Mouse (Mus musculus) hindbrain, embryonic 11.5 days (tissue): ENCODE measurements at regions not wholly inside any gene's neighbourhood (a gene's known extent, or its start where the extent isn't known, plus 50 kb on each side); places are given as distances from the start of the nearest gene placed in this dataset.

Experiments used
- ATAC-seq: fragments of 200-750 bp; cut with Nextera tagmentation; 2 replicates; pipeline ENCODE4 v1.8.0; 2017; ENCODE audit warnings: mild to moderate bottlenecking, moderate TSS enrichment, moderate library complexity; ENCODE audit not compliant: low FRiP score
- DNase-seq: peaks from one replicate; pipeline ENCODE4 v3.0.0-alpha.2; 2015; ENCODE audit warnings: low spot score
- H3K27ac ChIP-seq: fragments of 300-500 bp; sonication (generic); 2 replicates; pipeline ENCODE4 v1.5.1; 2014; ENCODE audit warnings: mild to moderate bottlenecking, low read depth, low read length
- H3K27me3 ChIP-seq: fragments of 300-500 bp; sonication (generic); 2 replicates; pipeline ENCODE4 v1.6.1; 2014; ENCODE audit warnings: mild to moderate bottlenecking, low read length, moderate library complexity, mixed read lengths; ENCODE audit not compliant: control insufficient read depth, insufficient read depth
- H3K36me3 ChIP-seq: fragments of 300-500 bp; sonication (generic); 2 replicates; pipeline ENCODE4 v1.6.1; 2014; ENCODE audit warnings: mild to moderate bottlenecking, low read length, moderate library complexity, mixed read lengths; ENCODE audit not compliant: control insufficient read depth, insufficient read depth
- H3K4me1 ChIP-seq: fragments of 300-500 bp; sonication (generic); replicated peaks from 2 replicates; pipeline ENCODE4 v1.6.1; 2014; ENCODE audit warnings: low read length, mixed read lengths; ENCODE audit not compliant: control insufficient read depth, insufficient read depth
- H3K4me2 ChIP-seq: fragments of 300-500 bp; sonication (generic); replicated peaks from 2 replicates; pipeline ENCODE4 v1.6.1; 2014; ENCODE audit warnings: mild to moderate bottlenecking, low read depth, low read length
- H3K4me3 ChIP-seq: fragments of 300-500 bp; sonication (generic); 2 replicates; pipeline ENCODE4 v1.5.1; 2014; ENCODE audit warnings: low read depth, low read length
- H3K9ac ChIP-seq: fragments of 300-500 bp; sonication (generic); 2 replicates; pipeline ENCODE4 v1.6.1; 2014; ENCODE audit warnings: low read depth, low read length
- H3K9me3 ChIP-seq: fragments of 300-500 bp; sonication (generic); 2 replicates; pipeline ENCODE4 v1.6.1; 2016; ENCODE audit warnings: low read length; ENCODE audit not compliant: control insufficient read depth
- WGBS: fragments of 180-500 bp; shearing (Covaris S2); extraction: QIAGEN DNeasy Blood & Tissue Kit; methylation state at CpG from one replicate; pipeline ENCODE4 v1.1.7; 2014; 5-methylcytosine and 5-hydroxymethylcytosine counted together

DNA sequence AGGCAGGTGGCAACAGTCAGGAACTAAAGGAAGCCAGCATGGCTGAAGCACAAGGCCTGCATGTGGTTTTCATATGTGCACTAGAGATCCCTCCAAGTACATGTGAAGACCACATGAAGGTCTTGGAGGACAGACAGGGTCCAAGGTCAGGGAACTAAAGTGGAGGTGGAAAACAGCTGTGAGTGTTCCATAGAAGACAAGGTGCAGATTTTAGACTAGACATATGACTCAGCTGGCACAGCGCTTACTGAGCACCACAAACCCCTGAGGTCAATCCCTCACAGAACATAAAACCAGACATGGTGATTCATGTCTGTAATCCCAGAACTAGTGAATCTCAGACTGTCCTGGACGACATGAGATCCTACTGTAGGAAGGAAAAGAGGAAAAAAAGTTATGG is 75.3 kb upstream of the Rnf152 start:
- ATAC-seq (no peak), DNase-seq (no peak)
- no peak overlapping the region for H3K9ac ChIP-seq
- H3K27me3 ChIP-seq, result no peaks in the 10 kb centered on the region
- H3K4me1 ChIP-seq, result no peaks in the 10 kb centered on the region
- H3K36me3 ChIP-seq, result no peaks in the 10 kb centered on the region
- no peak overlapping the region for H3K4me3 ChIP-seq
- H3K27ac ChIP-seq, result no peak overlapping the region
- WGBS, result 84% methylated on average over 2 of the region's 2 CpGs
- H3K4me2 ChIP-seq, result no peak overlapping the region
- no peaks in the 10 kb centered on the region for H3K9me3 ChIP-seq

DNA sequence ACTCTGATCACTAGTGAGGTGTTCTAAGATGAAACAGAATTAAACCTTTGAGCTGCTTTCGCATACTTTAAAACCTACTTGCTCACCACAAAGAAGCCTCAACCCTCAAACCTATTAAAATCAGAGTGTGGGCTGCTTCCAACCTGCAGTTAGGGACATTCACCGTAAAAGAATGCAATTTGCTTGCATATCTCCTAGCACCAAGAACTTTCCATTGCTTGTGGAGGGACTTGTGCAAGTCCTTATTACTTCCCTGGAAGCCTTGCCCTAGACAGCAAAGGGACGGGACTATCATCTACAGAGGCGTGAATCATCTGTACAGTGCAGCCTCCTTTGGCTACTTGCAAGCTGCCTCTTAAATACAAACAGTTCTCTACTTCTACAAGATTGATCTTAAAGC is 74.2 kb upstream of the Rnf152 start:
- no peaks in the 10 kb centered on the region for H3K4me1 ChIP-seq
- no peaks in the 10 kb centered on the region for H3K36me3 ChIP-seq
- no peaks in the 10 kb centered on the region for H3K27me3 ChIP-seq
- no peak overlapping the region for H3K4me2 ChIP-seq
- ATAC-seq, result no peak
- no peak overlapping the region for H3K27ac ChIP-seq
- no peaks in the 10 kb centered on the region for H3K9me3 ChIP-seq
- no peak overlapping the region for H3K9ac ChIP-seq
- WGBS, result 87% methylated on average over 4 of the region's 4 CpGs
- DNase-seq, result no peak
- no peak overlapping the region for H3K4me3 ChIP-seq

DNA sequence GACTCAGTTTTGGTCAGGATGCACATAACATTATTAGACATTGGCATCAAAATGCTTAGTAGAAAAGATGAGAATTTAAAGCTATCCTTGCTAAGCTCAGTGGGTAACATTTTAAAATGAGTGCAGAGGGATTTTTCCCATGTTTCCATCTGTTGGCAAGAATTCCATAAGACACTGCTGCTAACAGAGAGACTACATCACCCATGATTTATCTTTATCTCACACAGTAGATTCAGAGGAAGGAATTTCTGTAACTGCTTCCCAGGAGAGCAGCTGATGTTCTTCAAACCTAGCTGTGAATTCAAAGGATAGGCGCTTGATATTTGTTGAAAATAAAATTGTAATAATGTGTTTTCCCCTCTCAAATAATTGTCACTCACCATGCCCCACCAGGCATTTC is 71.7 kb upstream of the Rnf152 start:
- Histone ChIP-seq H3K27me3 (no peaks in the 10 kb centered on the region), H3K4me3 (no peak overlapping the region), H3K9ac (no peak overlapping the region), H3K4me2 (no peak overlapping the region), H3K27ac (no peak overlapping the region), H3K36me3 (no peaks in the 10 kb centered on the region), H3K9me3 (no peaks in the 10 kb centered on the region), H3K4me1 (no peaks in the 10 kb centered on the region)
- WGBS, result 95% methylated on average over 1 of the region's 1 CpGs
- ATAC-seq (no peak), DNase-seq (no peak)

DNA sequence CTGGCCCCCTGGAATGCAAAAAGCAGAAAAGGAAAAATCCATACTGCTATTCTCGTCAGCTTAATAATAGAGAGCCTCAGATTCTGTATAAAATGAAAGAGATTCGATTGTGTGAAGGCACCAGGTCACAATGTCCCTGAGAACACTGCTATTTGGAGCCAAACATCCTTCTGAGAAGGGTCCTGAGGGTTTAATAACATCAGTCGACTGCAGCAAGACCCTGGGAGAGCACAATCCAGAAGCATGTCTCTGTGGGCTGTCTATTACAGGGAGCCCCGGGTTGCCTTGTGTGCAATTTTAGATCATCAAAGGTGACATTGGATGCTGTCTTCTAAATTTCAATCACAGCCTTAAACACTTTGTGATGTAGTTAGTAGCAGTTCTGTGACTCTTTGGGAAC is 69.6 kb upstream of the Rnf152 start:
- no peak for ATAC-seq
- WGBS, result 56% methylated on average over 4 of the region's 4 CpGs

DNA sequence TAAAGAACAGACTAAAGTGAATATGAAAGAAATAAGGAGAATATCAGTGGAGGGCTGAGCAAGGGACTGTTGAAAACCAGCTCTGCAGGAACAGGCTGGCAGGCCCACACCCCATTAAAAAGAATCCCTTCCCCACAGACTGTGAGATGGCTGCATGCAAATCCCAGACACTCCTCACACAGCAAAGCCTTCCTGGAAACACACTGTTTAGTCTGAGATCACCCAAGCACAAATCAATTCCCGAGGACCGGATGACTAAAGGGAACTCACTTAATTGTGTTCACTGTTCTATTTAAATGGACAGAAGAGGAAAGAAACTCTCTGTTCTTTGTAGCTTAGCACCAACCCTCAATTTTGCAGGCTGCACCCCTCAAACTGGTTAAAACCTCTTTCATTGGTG is 66.9 kb upstream of the Rnf152 start:
- H3K36me3 ChIP-seq, result no peaks in the 10 kb centered on the region
- no peak overlapping the region for H3K4me3 ChIP-seq
- no peak overlapping the region for H3K4me2 ChIP-seq
- ATAC-seq, result no peak
- no peak for DNase-seq
- no peaks in the 10 kb centered on the region for H3K27me3 ChIP-seq
- 39% methylated on average over 2 of the region's 2 CpGs for WGBS
- no peak overlapping the region for H3K27ac ChIP-seq
- H3K4me1 ChIP-seq, result no peaks in the 10 kb centered on the region
- no peak overlapping the region for H3K9ac ChIP-seq
- H3K9me3 ChIP-seq, result no peaks in the 10 kb centered on the region

More for the DNA sequence above, 69.6 kb upstream of the Rnf152 start:
- no peak for DNase-seq
- Histone ChIP-seq H3K27me3 (no peaks in the 10 kb centered on the region), H3K4me2 (no peak overlapping the region), H3K9me3 (no peaks in the 10 kb centered on the region), H3K9ac (no peak overlapping the region), H3K36me3 (no peaks in the 10 kb centered on the region), H3K4me1 (no peaks in the 10 kb centered on the region), H3K4me3 (no peak overlapping the region), H3K27ac (no peak overlapping the region)

DNA sequence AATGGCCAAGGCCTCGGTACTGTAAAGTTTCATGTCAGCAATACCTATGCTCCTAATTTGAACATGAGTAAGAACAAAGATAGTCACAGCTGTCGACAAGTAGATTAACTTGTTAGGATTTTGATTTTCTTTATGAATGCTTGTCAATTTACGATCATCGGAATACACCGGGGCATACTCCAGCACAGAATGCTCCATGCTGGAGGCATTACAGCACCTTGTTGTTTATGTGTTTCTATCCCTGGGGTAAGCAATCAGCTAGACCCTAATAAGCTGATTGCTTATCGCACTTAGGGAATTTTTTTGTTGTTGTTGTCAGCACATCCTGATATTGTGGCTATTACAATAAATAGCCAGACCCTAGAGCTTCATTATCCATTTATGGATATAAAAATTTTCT is 66.4 kb upstream of the Rnf152 start:
- Histone ChIP-seq H3K36me3 (no peaks in the 10 kb centered on the region), H3K27ac (no peak overlapping the region), H3K4me1 (no peaks in the 10 kb centered on the region), H3K4me2 (no peak overlapping the region), H3K4me3 (no peak overlapping the region), H3K27me3 (no peaks in the 10 kb centered on the region), H3K9me3 (no peaks in the 10 kb centered on the region), H3K9ac (no peak overlapping the region)
- no peak for DNase-seq
- WGBS, result 89% methylated on average over 6 of the region's 6 CpGs
- ATAC-seq, result no peak

DNA sequence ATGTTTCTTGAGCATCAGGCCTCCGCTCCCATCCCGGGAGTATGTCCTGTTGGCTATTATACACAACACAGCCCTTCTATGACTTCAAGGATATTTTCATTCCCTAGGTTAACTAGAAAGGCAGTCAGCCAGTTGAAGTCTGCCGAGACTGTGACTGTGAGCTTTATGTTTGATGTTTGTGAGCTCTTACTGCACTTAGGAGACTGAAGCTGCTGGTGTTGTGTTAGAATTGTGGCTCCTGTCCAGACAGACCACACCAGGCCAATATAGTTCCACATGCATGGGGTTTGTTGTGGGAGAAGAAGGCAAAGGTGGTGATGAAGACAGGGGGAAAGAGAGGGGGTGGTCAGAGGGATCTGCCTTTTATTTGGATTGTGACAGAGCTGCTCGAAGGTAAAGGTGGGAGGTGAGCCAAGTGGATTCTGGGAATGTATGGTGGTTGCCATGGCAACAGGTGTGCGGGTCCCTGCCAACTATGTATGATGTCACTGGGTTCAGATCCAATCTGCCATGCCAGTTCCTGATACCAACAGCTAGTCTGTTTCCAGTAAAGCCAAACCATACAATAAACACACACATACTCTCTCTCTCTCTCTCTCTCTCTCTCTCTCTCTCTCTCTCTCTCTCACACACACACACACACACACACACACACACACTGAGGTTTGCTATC is 64.0 kb upstream of the Rnf152 start:
- Histone ChIP-seq H3K27me3 (no peaks in the 10 kb centered on the region), H3K27ac (no peak overlapping the region), H3K9me3 (no peaks in the 10 kb centered on the region), H3K4me1 (no peaks in the 10 kb centered on the region), H3K4me3 (no peak overlapping the region), H3K4me2 (no peak overlapping the region), H3K9ac (no peak overlapping the region), H3K36me3 (no peaks in the 10 kb centered on the region)
- 84% methylated on average over 5 of the region's 5 CpGs for WGBS
- ATAC-seq (no peak), DNase-seq (no peak)
